Mouse (Mus musculus) neural tube, embryonic 11.5 days (tissue): Measurements from ENCODE around the gene Zzef1. TPM values are rescaled to one million over a fixed set of nuclear protein-coding genes. Genes with fewer than 3 reads are reported as not detected.

Experiments
- ATAC-seq: fragments of 200-750 bp; cut with Nextera tagmentation; 2 replicates; pipeline ENCODE4 v1.8.0; 2017; ENCODE audit warnings: moderate number of reproducible peaks, mild to moderate bottlenecking, moderate TSS enrichment, moderate library complexity; ENCODE audit not compliant: insufficient read depth, low FRiP score, low TSS enrichment
- DNase-seq: peaks from one replicate; pipeline ENCODE4 v3.0.0-alpha.2; 2015; ENCODE audit warnings: low spot score
- H3K27ac ChIP-seq: fragments of 300-500 bp; sonication (generic); 2 replicates; pipeline ENCODE4 v1.5.1; 2014; ENCODE audit warnings: low read depth, mild to moderate bottlenecking, low read length
- H3K27me3 ChIP-seq: fragments of 300-500 bp; sonication (generic); 2 replicates; pipeline ENCODE4 v1.6.1; 2014; ENCODE audit warnings: mild to moderate bottlenecking, low read length, mixed read lengths; ENCODE audit not compliant: control insufficient read depth, insufficient read depth
- H3K36me3 ChIP-seq: fragments of 300-500 bp; sonication (generic); 2 replicates; pipeline ENCODE4 v1.6.1; 2014; ENCODE audit warnings: mild to moderate bottlenecking, low read length, moderate library complexity, mixed read lengths; ENCODE audit not compliant: control insufficient read depth, insufficient read depth
- H3K4me1 ChIP-seq: fragments of 300-500 bp; sonication (generic); 2 replicates; pipeline ENCODE4 v1.6.1; 2014; ENCODE audit warnings: low read length, mixed read lengths; ENCODE audit not compliant: control insufficient read depth, insufficient read depth
- H3K4me2 ChIP-seq: fragments of 300-500 bp; sonication (generic); 2 replicates; pipeline ENCODE4 v1.6.1; 2014; ENCODE audit warnings: low read depth, mild to moderate bottlenecking, moderate library complexity
- H3K4me3 ChIP-seq: fragments of 300-500 bp; sonication (generic); 2 replicates; pipeline ENCODE4 v1.5.1; 2014; ENCODE audit warnings: low read depth, low read length
- H3K9ac ChIP-seq: fragments of 300-500 bp; sonication (generic); 2 replicates; pipeline ENCODE4 v1.6.1; 2014; ENCODE audit warnings: mild to moderate bottlenecking, low read length
- H3K9me3 ChIP-seq: fragments of 300-500 bp; sonication (generic); 2 replicates; pipeline ENCODE4 v1.6.1; 2016; ENCODE audit warnings: low read length; ENCODE audit not compliant: control insufficient read depth
- WGBS: fragments of 180-500 bp; shearing (Covaris S2); extraction: QIAGEN DNeasy Blood & Tissue Kit; methylation state at CpG from one replicate; pipeline ENCODE4 v1.1.7; 2014; 5-methylcytosine and 5-hydroxymethylcytosine counted together
- polyA plus RNA-seq: library from polyadenylated mRNA; unstranded; fragments of >200 nt; fragmentation: Nextera tagmentation; extraction: Ambion mirVana; gene quantifications from 2 replicates; pipeline ENCODE4 v1.2.1, GENCODE M21; 2014

The Zzef1 gene
- polyA plus RNA-seq, 1 experiment from 2014 or later: 10.6 TPM

- WGBS: 18% methylated on average over 10 of the region's 10 CpGs
- Histone ChIP-seq H3K9ac (peak overlapping the region; percentile 76), H3K27me3 (no peaks in the 10 kb centered on the region), H3K4me2 (peak overlapping the region; percentile 79), H3K27ac (no peak overlapping the region), H3K9me3 (no peaks in the 10 kb centered on the region), H3K4me1 (peaks cover 6% of the 10 kb centered on the region), H3K36me3 (no peaks in the 10 kb centered on the region), H3K4me3 (peak overlapping the region; percentile 97)
- ATAC-seq (no peak), DNase-seq (no peak)
Observed at GRCm38 (mm10) chr11:72796773-72797338, 830 bp downstream of the Zzef1 start.

- Histone ChIP-seq H3K4me1 (peaks cover 6% of the 10 kb centered on the region), H3K9ac (no peak overlapping the region), H3K27ac (no peak overlapping the region), H3K9me3 (no peaks in the 10 kb centered on the region), H3K4me3 (no peak overlapping the region), H3K27me3 (no peaks in the 10 kb centered on the region), H3K36me3 (no peaks in the 10 kb centered on the region), H3K4me2 (no peak overlapping the region)
- ATAC-seq: no peak
- no peak for DNase-seq
Observed at GRCm38 (mm10) chr11:72798112-72798511, 2.1 kb downstream of the Zzef1 start.

GRCm38 (mm10) chr11:72801182-72801581 lies 5.2 kb downstream of the Zzef1 start:
- DNase-seq (no peak), ATAC-seq (no peak)
- Histone ChIP-seq H3K27me3 (no peaks in the 10 kb centered on the region), H3K9ac (no peak overlapping the region), H3K4me1 (peaks cover 4% of the 10 kb centered on the region), H3K27ac (no peak overlapping the region), H3K4me2 (no peak overlapping the region), H3K36me3 (no peaks in the 10 kb centered on the region), H3K4me3 (no peak overlapping the region), H3K9me3 (no peaks in the 10 kb centered on the region)

- Histone ChIP-seq H3K9ac (no peak overlapping the region), H3K36me3 (no peaks in the 10 kb centered on the region), H3K27me3 (no peaks in the 10 kb centered on the region), H3K4me1 (no peaks in the 10 kb centered on the region), H3K4me2 (no peak overlapping the region), H3K27ac (no peak overlapping the region), H3K4me3 (no peak overlapping the region), H3K9me3 (no peaks in the 10 kb centered on the region)
- 93% methylated on average over 3 of the region's 3 CpGs for WGBS
- ATAC-seq (no peak), DNase-seq (no peak)
Observed at GRCm38 (mm10) chr11:72803038-72803437, 7.0 kb downstream of the Zzef1 start.

GRCm38 (mm10) chr11:72804586-72804985 lies 8.6 kb downstream of the Zzef1 start:
- H3K4me3 ChIP-seq: no peak overlapping the region
- no peaks in the 10 kb centered on the region for H3K27me3 ChIP-seq
- ATAC-seq: no peak
- no peak overlapping the region for H3K4me2 ChIP-seq
- H3K36me3 ChIP-seq: no peaks in the 10 kb centered on the region
- no peaks in the 10 kb centered on the region for H3K9me3 ChIP-seq
- no peak overlapping the region for H3K9ac ChIP-seq
- H3K27ac ChIP-seq: no peak overlapping the region
- no peak for DNase-seq
- H3K4me1 ChIP-seq: no peaks in the 10 kb centered on the region

GRCm38 (mm10) chr11:72805232-72805631 lies 9.2 kb downstream of the Zzef1 start:
- ATAC-seq (no peak), DNase-seq (no peak)
- Histone ChIP-seq H3K4me2 (no peak overlapping the region), H3K27ac (no peak overlapping the region), H3K9me3 (no peaks in the 10 kb centered on the region), H3K9ac (no peak overlapping the region), H3K4me1 (no peaks in the 10 kb centered on the region), H3K36me3 (no peaks in the 10 kb centered on the region), H3K27me3 (no peaks in the 10 kb centered on the region), H3K4me3 (no peak overlapping the region)
- 89% methylated on average over 3 of the region's 3 CpGs for WGBS

- H3K4me1 ChIP-seq: no peaks in the 10 kb centered on the region
- WGBS: 76% methylated on average over 2 of the region's 2 CpGs
- no peak for ATAC-seq
- no peak overlapping the region for H3K27ac ChIP-seq
- H3K27me3 ChIP-seq: no peaks in the 10 kb centered on the region
- no peaks in the 10 kb centered on the region for H3K36me3 ChIP-seq
- no peak overlapping the region for H3K9ac ChIP-seq
- no peak overlapping the region for H3K4me2 ChIP-seq
- no peak for DNase-seq
- H3K4me3 ChIP-seq: no peak overlapping the region
- H3K9me3 ChIP-seq: no peaks in the 10 kb centered on the region
Observed at GRCm38 (mm10) chr11:72806556-72806955, 10.5 kb downstream of the Zzef1 start.

- no peak overlapping the region for H3K4me2 ChIP-seq
- no peak overlapping the region for H3K4me3 ChIP-seq
- no peaks in the 10 kb centered on the region for H3K36me3 ChIP-seq
- H3K27me3 ChIP-seq: no peaks in the 10 kb centered on the region
- WGBS: 86% methylated on average over 4 of the region's 4 CpGs
- H3K9me3 ChIP-seq: no peaks in the 10 kb centered on the region
- ATAC-seq (no peak), DNase-seq (no peak)
- no peak overlapping the region for H3K9ac ChIP-seq
- no peak overlapping the region for H3K27ac ChIP-seq
- no peaks in the 10 kb centered on the region for H3K4me1 ChIP-seq
Observed at GRCm38 (mm10) chr11:72807992-72808391, 12.0 kb downstream of the Zzef1 start.

GRCm38 (mm10) chr11:72813687-72814086 lies 17.7 kb downstream of the Zzef1 start:
- Histone ChIP-seq H3K36me3 (no peaks in the 10 kb centered on the region), H3K27me3 (no peaks in the 10 kb centered on the region), H3K4me3 (no peak overlapping the region), H3K27ac (no peak overlapping the region), H3K9ac (no peak overlapping the region), H3K4me1 (no peaks in the 10 kb centered on the region), H3K4me2 (no peak overlapping the region), H3K9me3 (no peaks in the 10 kb centered on the region)
- ATAC-seq (no peak), DNase-seq (no peak)
- 96% methylated on average over 5 of the region's 5 CpGs for WGBS
